Mouse (Mus musculus): ENCODE measurements around the gene Ncor1.

GRCm38 (mm10) chr11:62456483-62457172 lies 1.7 kb downstream of the Ncor1 start:
- no peak for TF ChIP-seq POLR2A (IDR thresholded peaks at IDR 0.05; ENCODE audit: insufficient read depth, low read length)
- TF ChIP-seq EP300 (IDR thresholded peaks at IDR 0.05; ENCODE audit: insufficient read depth, low read depth, low read length), result no peak
- TF ChIP-seq CTCF (IDR thresholded peaks at IDR 0.05; ENCODE audit: low read depth, low read length), result no peak
